Mouse (Mus musculus) T-cell, adult 66 days (primary cell): ENCODE measurements around the gene Sval2. TPM values are rescaled to one million over a fixed set of nuclear protein-coding genes. Genes with fewer than 3 reads are reported as not detected.

Experiments used
- total RNA-seq, 2 experiments: library from RNA; stranded (reverse); gene quantifications; 3 replicates in 1 of 2; 4 replicates in 1 of 2; pipeline ENCODE4 v1.2.4; 2023

Gene Sval2
- not detected for total RNA-seq

GRCm38 (mm10) chr6:41852689-41853088, at the start of gene Sval2:
Gene Sval2, plus strand, starts transcription at chr6:41852989.

GRCm38 (mm10) chr6:41847235-41847634, 5.6 kb upstream of the Sval2 start, which contains the start of gene Pip:
Gene Pip, plus strand, starts transcription at chr6:41847535.

Other genes starting within 250 kb of the Sval2 start
- gene Ephb6, start 247.5 kb upstream of the Sval2 start, total RNA-seq: 10 to 100 TPM; 32.2 to 42.9 TPM
- not detected for gene Trpv6, start 216.6 kb upstream of the Sval2 start, total RNA-seq
- gene Trpv5, start 172.2 kb upstream of the Sval2 start, total RNA-seq: not detected
- not detected for gene Llcfc1, start 168.6 kb upstream of the Sval2 start, total RNA-seq
- 1 to 10 TPM; 3.3 TPM for gene Kel, start 148.7 kb upstream of the Sval2 start, total RNA-seq
- not detected for gene Olfr459, start 77.8 kb upstream of the Sval2 start, total RNA-seq
- not detected for gene Pip, start 5.5 kb upstream of the Sval2 start, total RNA-seq
- not detected for gene Sval1, start 98.6 kb downstream of the Sval2 start, total RNA-seq
- gene Sval3, start 115.2 kb downstream of the Sval2 start, total RNA-seq: not detected
- gene Sva, start 185.4 kb downstream of the Sval2 start, total RNA-seq: not detected